Mouse (Mus musculus) intestine, postnatal 0 days (tissue): ENCODE measurements around the gene Sytl3. TPM values are rescaled to one million over a fixed set of nuclear protein-coding genes. Genes with fewer than 3 reads are reported as not detected.
"Not testable (repeated sequence)": the region's sequence is repeated elsewhere in the genome, so short reads cannot be mapped to it uniquely, and the experiment has no call there.

ENCODE experiments used
- ATAC-seq: fragments of 200-750 bp; cut with Nextera tagmentation; 2 replicates; pipeline ENCODE4 v1.8.0; 2017; ENCODE audit warnings: mild to moderate bottlenecking, moderate TSS enrichment, moderate library complexity
- H3K27ac ChIP-seq: fragments of 300-500 bp; sonication (generic); 2 replicates; pipeline ENCODE4 v1.5.1; 2014; ENCODE audit warnings: mild to moderate bottlenecking, low read depth, low read length, moderate library complexity
- H3K27me3 ChIP-seq: fragments of 300-500 bp; sonication (generic); replicated peaks from 2 replicates; pipeline ENCODE4 v1.6.1; 2014; ENCODE audit warnings: low read length, mixed read lengths; ENCODE audit not compliant: control insufficient read depth, insufficient read depth
- H3K36me3 ChIP-seq: fragments of 300-500 bp; sonication (generic); 2 replicates; pipeline ENCODE4 v1.6.1; 2014; ENCODE audit warnings: mild to moderate bottlenecking, moderate library complexity; ENCODE audit not compliant: control insufficient read depth, insufficient read depth
- H3K4me1 ChIP-seq: fragments of 300-500 bp; sonication (generic); replicated peaks from 2 replicates; pipeline ENCODE4 v1.6.1; 2014; ENCODE audit warnings: antibody characterized with exemption, low read length, mixed read lengths; ENCODE audit not compliant: control insufficient read depth, insufficient read depth
- H3K4me2 ChIP-seq: fragments of 300-500 bp; sonication (generic); replicated peaks from 2 replicates; pipeline ENCODE4 v1.6.1; 2014; ENCODE audit warnings: low read depth, mild to moderate bottlenecking, moderate library complexity
- H3K4me3 ChIP-seq: fragments of 300-500 bp; sonication (generic); 2 replicates; pipeline ENCODE4 v1.5.1; 2014; ENCODE audit warnings: low read depth, low read length
- H3K9ac ChIP-seq: fragments of 300-500 bp; sonication (generic); 2 replicates; pipeline ENCODE4 v1.6.1; 2014; ENCODE audit warnings: mild to moderate bottlenecking, low read depth, low read length
- H3K9me3 ChIP-seq: fragments of 300-500 bp; sonication (generic); 2 replicates; pipeline ENCODE4 v1.6.1; 2016; ENCODE audit warnings: mixed run types; ENCODE audit not compliant: control insufficient read depth
- CTCF ChIP-seq: sonication (generic); IDR thresholded peaks from 2 replicates; pipeline ENCODE4 v1.5.1; 2016; ENCODE audit warnings: low read depth, mild to moderate bottlenecking, control low read depth, antibody characterized with exemption, moderate library complexity
- WGBS: fragments of 180-500 bp; shearing (Covaris S2); extraction: QIAGEN DNeasy Blood & Tissue Kit; methylation state at CpG from one replicate; pipeline ENCODE4 v1.1.7; 2014; 5-methylcytosine and 5-hydroxymethylcytosine counted together
- polyA plus RNA-seq: library from polyadenylated mRNA; unstranded; fragments of >200 nt; fragmentation: Nextera tagmentation; extraction: Ambion mirVana; gene quantifications from 2 replicates; pipeline ENCODE4 v1.2.1, GENCODE M21; 2015

Sytl3 gene
- polyA plus RNA-seq, 1 experiment from 2014 or later: 11.0 TPM

- H3K9ac ChIP-seq, H3K27ac ChIP-seq, H3K27me3 ChIP-seq, H3K4me3 ChIP-seq, H3K36me3 ChIP-seq, H3K4me2 ChIP-seq, ATAC-seq, H3K9me3 ChIP-seq, H3K4me1 ChIP-seq: not testable (repeated sequence)
- WGBS: 54% methylated on average over 1 of the region's 6 CpGs
Measured at GRCm38 (mm10) chr17:6624926-6625558, 33.9 kb upstream of the Sytl3 start.

- H3K9me3 ChIP-seq, H3K27ac ChIP-seq, H3K36me3 ChIP-seq, H3K9ac ChIP-seq, H3K4me3 ChIP-seq, H3K4me2 ChIP-seq, H3K27me3 ChIP-seq, H3K4me1 ChIP-seq: not testable (repeated sequence)
- WGBS: 82% methylated on average over 4 of the region's 4 CpGs
- 0 out of 2 replicates have a peak, but pooled peaks have one; percentile 27 for ATAC-seq
Measured at GRCm38 (mm10) chr17:6630398-6630797, 28.5 kb upstream of the Sytl3 start.

- not testable (repeated sequence) for H3K27me3 ChIP-seq, H3K9me3 ChIP-seq, H3K4me3 ChIP-seq, H3K4me2 ChIP-seq, H3K4me1 ChIP-seq, H3K36me3 ChIP-seq, ATAC-seq, H3K27ac ChIP-seq, H3K9ac ChIP-seq
- WGBS: 91% methylated on average over 6 of the region's 6 CpGs
Measured at GRCm38 (mm10) chr17:6632850-6633249, 26.0 kb upstream of the Sytl3 start.

GRCm38 (mm10) chr17:6635781-6636180, 23.1 kb upstream of the Sytl3 start:
- not testable (repeated sequence) for H3K4me2 ChIP-seq, H3K27ac ChIP-seq, H3K36me3 ChIP-seq, H3K9ac ChIP-seq, H3K4me1 ChIP-seq, H3K4me3 ChIP-seq, H3K27me3 ChIP-seq, ATAC-seq, H3K9me3 ChIP-seq
- 75% methylated on average over 1 of the region's 4 CpGs for WGBS

GRCm38 (mm10) chr17:6636861-6637260, 22.0 kb upstream of the Sytl3 start:
- H3K4me1 ChIP-seq: no peaks in the 10 kb centered on the region
- H3K9me3 ChIP-seq: no peaks in the 10 kb centered on the region
- H3K4me3 ChIP-seq: no peak overlapping the region
- no peak for TF ChIP-seq CTCF
- ATAC-seq: no peak
- H3K27me3 ChIP-seq: no peaks in the 10 kb centered on the region
- no peak overlapping the region for H3K4me2 ChIP-seq
- no peaks in the 10 kb centered on the region for H3K36me3 ChIP-seq
- WGBS: 75% methylated on average over 5 of the region's 5 CpGs
- no peak overlapping the region for H3K9ac ChIP-seq
- H3K27ac ChIP-seq: no peak overlapping the region

- H3K4me2 ChIP-seq, H3K9ac ChIP-seq, H3K4me1 ChIP-seq, H3K9me3 ChIP-seq, H3K4me3 ChIP-seq, H3K27me3 ChIP-seq, ATAC-seq, H3K27ac ChIP-seq, H3K36me3 ChIP-seq: not testable (repeated sequence)
- 97% methylated on average over 3 of the region's 4 CpGs for WGBS
Measured at GRCm38 (mm10) chr17:6637434-6637833, 21.5 kb upstream of the Sytl3 start.

- not testable (repeated sequence) for H3K9ac ChIP-seq, H3K36me3 ChIP-seq, H3K27ac ChIP-seq, H3K27me3 ChIP-seq, H3K4me2 ChIP-seq, H3K9me3 ChIP-seq, H3K4me3 ChIP-seq, H3K4me1 ChIP-seq, ATAC-seq
- WGBS: 88% methylated on average over 7 of the region's 8 CpGs
Measured at GRCm38 (mm10) chr17:6638444-6638843, 20.4 kb upstream of the Sytl3 start.

GRCm38 (mm10) chr17:6639486-6639885, 19.4 kb upstream of the Sytl3 start:
- H3K27me3 ChIP-seq, ATAC-seq, H3K9me3 ChIP-seq, H3K4me1 ChIP-seq, H3K9ac ChIP-seq, H3K27ac ChIP-seq, H3K4me2 ChIP-seq, H3K4me3 ChIP-seq, H3K36me3 ChIP-seq: not testable (repeated sequence)
- 97% methylated on average over 16 of the region's 21 CpGs for WGBS
